Mouse (Mus musculus) liver, postnatal 0 days (tissue): Measurements from ENCODE around the gene Usp39.
A peak's percentile ranks its signal among the peaks of the same experiment; 100 is the strongest.

Experiments used
- CTCF ChIP-seq: sonication (generic); IDR thresholded peaks from 2 replicates; pipeline ENCODE4 v1.5.1; 2016; ENCODE audit warnings: antibody characterized with exemption, low read depth
- EP300 ChIP-seq: IDR thresholded peaks from 2 replicates; pipeline ENCODE4 v1.6.1; 2016; ENCODE audit warnings: antibody characterized with exemption, low read depth, mild to moderate bottlenecking

DNA sequence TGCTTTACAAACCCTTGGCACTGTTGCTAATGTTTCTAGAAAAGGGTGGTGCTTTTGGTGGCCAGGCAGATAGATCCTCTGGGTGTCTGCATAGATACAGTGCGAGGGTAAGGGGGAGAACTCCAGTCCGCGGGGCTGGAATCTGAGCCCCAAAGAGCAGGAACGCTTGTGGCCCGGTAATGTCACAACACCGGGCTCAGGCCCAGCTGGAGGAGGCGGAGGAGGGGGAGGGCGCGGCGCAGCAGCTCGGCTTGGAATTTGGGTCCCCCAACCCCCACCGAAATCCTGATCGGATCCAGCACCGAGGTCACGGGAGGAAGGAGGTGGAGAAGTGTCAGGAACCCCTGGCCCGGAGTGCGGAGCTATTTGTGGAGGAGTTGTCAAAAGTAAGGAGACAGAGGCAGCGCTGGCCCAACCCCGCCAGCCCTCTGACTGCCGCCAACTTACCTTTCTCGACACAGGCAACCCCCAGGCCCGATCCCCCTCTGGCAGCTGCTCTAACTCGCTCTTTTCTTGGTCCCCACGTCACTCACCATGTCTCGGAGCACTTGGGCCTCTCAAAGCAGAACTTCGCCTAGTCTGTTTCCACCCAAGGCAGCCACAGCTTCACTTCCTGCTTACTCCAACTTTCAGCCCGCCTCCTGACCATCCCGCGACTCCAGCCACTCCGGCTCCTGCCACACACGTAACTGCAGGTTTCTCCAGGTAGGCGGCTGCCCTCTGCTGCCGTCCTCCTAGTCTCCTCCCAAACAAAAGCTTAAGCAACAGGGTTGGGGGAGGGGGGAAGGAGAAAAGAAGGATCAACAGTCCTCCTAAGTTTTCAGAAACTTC, 45.2 kb upstream of the Usp39 start, which contains the start of gene Vamp8:
- TF ChIP-seq EP300 = peak; percentile 23; the same call in 1 of the 2 replicates
- peak; percentile 50 for TF ChIP-seq CTCF
